Comparison of ENCODE assay signal across 20 mouse cellular contexts in genomic region chr8:127849926-127850325, GRCm38 (mm10).
DNase-seq lines count a peak whose midpoint lies in the region; ATAC-seq and TF ChIP-seq lines count a peak whose summit lies in the region.
"Had no signal": no experiment of that assay in that cellular context is flagged by ENCODE, and none has a peak within 500 bp of the region (broad histone marks: within the 10 kb centered on the region; RNA-seq: fewer than 3 reads in every experiment).

No protein-coding gene starts in this region.

- no peaks in the 10 kb centered on the region for H3K36me3 ChIP-seq in kidney, embryonic 15.5 days
- no peaks in the 10 kb centered on the region for H3K36me3 ChIP-seq in myocyte (ENCODE audit: control insufficient read depth, insufficient read depth)
- H3K36me3 ChIP-seq: embryonic facial prominence, embryonic 12.5 days; hindbrain, embryonic 13.5 days; liver, embryonic 12.5 days had no signal

- no peaks in the 10 kb centered on the region for H3K79me2 ChIP-seq in myocyte (ENCODE audit: control insufficient read depth, insufficient read depth)

- H3K4me1 ChIP-seq in kidney, embryonic 15.5 days = no peaks in the 10 kb centered on the region
- H3K4me1 ChIP-seq in lung, adult 2 months (ENCODE audit: control insufficient read depth, insufficient read depth, low read length) = peaks cover 2% of the 10 kb centered on the region
- H3K4me1 ChIP-seq: embryonic facial prominence, embryonic 12.5 days; hindbrain, embryonic 13.5 days; liver, embryonic 12.5 days had no signal

- DNase-seq in heart, adult 11 months = peak; percentile 97
- no peak for DNase-seq in heart, postnatal 4 days
- DNase-seq in kidney, adult 9 months = peak; percentile 58
- peak; percentile 38 for DNase-seq in lung, adult 2 months
- DNase-seq in left cerebral cortex, postnatal 10 days (ENCODE audit: extremely low spot score in 1 of 2, low spot score in 2 of 2) = no peak
- DNase-seq: adrenal gland, postnatal 25 days; B cell, adult 2 months; cerebellum, adult 8-10 months; midbrain, embryonic 14.5 days; right cerebral cortex, adult 18-20 months; thymus, postnatal 4 days had no signal

- H3K4me2 ChIP-seq in kidney, embryonic 15.5 days = no peak overlapping the region
- H3K4me2 ChIP-seq in myocyte (ENCODE audit: low read depth) = no peak overlapping the region
- H3K4me2 ChIP-seq: embryonic facial prominence, embryonic 12.5 days; hindbrain, embryonic 13.5 days; liver, embryonic 12.5 days had no signal

- H3ac ChIP-seq in myocyte (ENCODE audit: control insufficient read depth, insufficient read length) = no peak overlapping the region

- intact Hi-C loops in left cerebral cortex, postnatal 10 days (cut with DNase I) = no loop called here

- no peak overlapping the region for H3K27ac ChIP-seq in kidney, embryonic 15.5 days
- H3K27ac ChIP-seq: embryonic facial prominence, embryonic 12.5 days; hindbrain, embryonic 13.5 days; left cerebral cortex, adult 2 months; liver, embryonic 12.5 days; macrophage had no signal

- H3K9ac ChIP-seq in kidney, embryonic 15.5 days = no peak overlapping the region
- H3K9ac ChIP-seq: embryonic facial prominence, embryonic 12.5 days; hindbrain, embryonic 13.5 days; liver, embryonic 12.5 days had no signal

- no peaks in the 10 kb centered on the region for H3K9me3 ChIP-seq in kidney, embryonic 15.5 days (replicated peaks)
- H3K9me3 ChIP-seq: embryonic facial prominence, embryonic 12.5 days; hindbrain, embryonic 13.5 days; liver, embryonic 12.5 days had no signal

- H3K4me3 ChIP-seq in kidney, embryonic 15.5 days (replicated peaks) = no peak overlapping the region
- no peak overlapping the region for H3K4me3 ChIP-seq in lung, adult 2 months (replicated peaks; ENCODE audit: extremely low read depth, low read depth, low read length)
- no peak overlapping the region for H3K4me3 ChIP-seq in myocyte
- H3K4me3 ChIP-seq: embryonic facial prominence, embryonic 12.5 days; hindbrain, embryonic 13.5 days; left cerebral cortex, adult 2 months; liver, embryonic 12.5 days had no signal

- no peaks in the 10 kb centered on the region for H3K27me3 ChIP-seq in kidney, embryonic 15.5 days
- no peaks in the 10 kb centered on the region for H3K27me3 ChIP-seq in myocyte (ENCODE audit: control insufficient read depth, insufficient read depth, insufficient read length)
- H3K27me3 ChIP-seq: embryonic facial prominence, embryonic 12.5 days; hindbrain, embryonic 13.5 days; liver, embryonic 12.5 days had no signal

- TF ChIP-seq CTCF in lung, adult 2 months (IDR thresholded peaks at IDR 0.05; ENCODE audit: insufficient read depth, low read length) = no peak

- TF ChIP-seq POLR2A in lung, adult 2 months (IDR thresholded peaks at IDR 0.05; ENCODE audit: borderline replicate concordance, extremely low read depth, low read depth, low read length) = no peak
- no peak for TF ChIP-seq POLR2A in myocyte (IDR thresholded peaks at IDR 0.05; ENCODE audit: insufficient read length, low read depth)

- no peak for ATAC-seq in kidney, embryonic 15.5 days (replicated peaks; ENCODE audit: low FRiP score)
- ATAC-seq: forebrain, embryonic 16.5 days; intestine, embryonic 16.5 days; liver, embryonic 12.5 days had no signal

TF ChIP-seq in myocyte, 11 proteins besides CTCF, POLR2A, EP300 and RAD21:
- TF ChIP-seq TCF12 (IDR thresholded peaks at IDR 0.05; ENCODE audit: insufficient read depth, poor library complexity, severe bottlenecking) (no peak), SRF (IDR thresholded peaks at IDR 0.05; ENCODE audit: control insufficient read depth, insufficient read length, low read depth) (no peak), USF1 (IDR thresholded peaks at IDR 0.05; ENCODE audit: low read depth) (peak; percentile 40), E2F4 (IDR thresholded peaks at IDR 0.05; ENCODE audit: insufficient read depth) (no peak)

Comparison
In these comparisons a context has a peak if more than half of its experiments do, and no peak if none do; other contexts are left out.
1. DNase-seq: peak in heart, adult 11 months (single experiment), kidney, adult 9 months (single experiment) and lung, adult 2 months (single experiment); none in heart, postnatal 4 days (single experiment) and left cerebral cortex, postnatal 10 days (0 of 2).